18 mouse cellular contexts compared by ENCODE assay signal in the genomic region with DNA sequence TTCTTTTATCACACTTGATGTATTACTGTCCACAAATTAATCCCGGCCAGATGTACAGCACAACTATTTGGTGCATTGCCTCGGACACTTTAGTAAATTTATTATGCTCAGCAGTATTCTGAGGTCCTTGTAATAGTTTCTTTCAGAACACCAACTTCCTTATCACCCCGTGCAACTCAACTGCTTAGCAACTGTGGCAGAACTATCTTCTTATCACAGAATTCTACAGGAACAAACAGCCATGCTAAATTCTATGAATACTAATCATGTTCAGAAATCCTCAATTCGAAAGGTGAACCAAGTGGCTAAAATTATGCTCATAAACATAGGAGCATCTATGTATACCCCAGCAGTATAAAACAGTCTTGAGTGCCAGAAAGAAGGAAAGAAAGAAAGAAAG. TPM values are rescaled to one million over a fixed set of nuclear protein-coding genes. Genes with fewer than 3 reads are reported as not detected.
A peak's percentile ranks its signal among the peaks of the same experiment; 100 is the strongest.
DNase-seq lines count a peak whose midpoint lies in the region; ATAC-seq and TF ChIP-seq lines count a peak whose summit lies in the region.
"Had no signal": no experiment of that assay in that cellular context is flagged by ENCODE, and none has a peak within 500 bp of the region (broad histone marks: within the 10 kb centered on the region; RNA-seq: fewer than 3 reads in every experiment).

No protein-coding gene starts in this region.

- H3K4me2 ChIP-seq in embryonic facial prominence, embryonic 13.5 days = peak overlapping the region; percentile 73; the same call in 1 of the 2 replicates
- peak overlapping the region; percentile 77 for H3K4me2 ChIP-seq in intestine, postnatal 0 days (replicated peaks; ENCODE audit: low read depth)
- H3K4me2 ChIP-seq in intestine, embryonic 15.5 days (replicated peaks) = no peak overlapping the region
- H3K4me2 ChIP-seq in liver, embryonic 16.5 days (ENCODE audit: low read depth, low read length) = peak overlapping the region; percentile 90
- H3K4me2 ChIP-seq: embryonic facial prominence, embryonic 12.5 days; limb, embryonic 12.5 days had no signal

- peaks cover 47% of the 10 kb centered on the region for H3K27me3 ChIP-seq in embryonic facial prominence, embryonic 13.5 days
- peaks cover 79% of the 10 kb centered on the region for H3K27me3 ChIP-seq in embryonic facial prominence, embryonic 10.5 days (replicated peaks; ENCODE audit: low read depth, poor library complexity, severe bottlenecking)
- no peaks in the 10 kb centered on the region; the same call in 1 of the 2 replicates for H3K27me3 ChIP-seq in intestine, postnatal 0 days (replicated peaks; ENCODE audit: control insufficient read depth, insufficient read depth, low read length)
- no peaks in the 10 kb centered on the region for H3K27me3 ChIP-seq in intestine, embryonic 15.5 days (replicated peaks)
- 0 out of 2 replicates have a peak, but pooled peaks cover 2% of the 10 kb centered on the region for H3K27me3 ChIP-seq in liver, embryonic 16.5 days (ENCODE audit: control insufficient read depth, insufficient read depth, low read depth, low read length)
- H3K27me3 ChIP-seq: CH12.LX had no signal

- H3K36me3 ChIP-seq in embryonic facial prominence, embryonic 13.5 days = no peaks in the 10 kb centered on the region
- no peaks in the 10 kb centered on the region for H3K36me3 ChIP-seq in embryonic facial prominence, embryonic 10.5 days (replicated peaks)
- no peaks in the 10 kb centered on the region for H3K36me3 ChIP-seq in intestine, postnatal 0 days (ENCODE audit: control insufficient read depth, insufficient read depth)
- no peaks in the 10 kb centered on the region for H3K36me3 ChIP-seq in intestine, embryonic 15.5 days
- H3K36me3 ChIP-seq in liver, embryonic 16.5 days (ENCODE audit: control insufficient read depth, insufficient read depth) = no peaks in the 10 kb centered on the region
- H3K36me3 ChIP-seq: embryonic facial prominence, embryonic 12.5 days; heart, embryonic 10.5 days; limb, embryonic 12.5 days had no signal

- no peak overlapping the region for H3K9ac ChIP-seq in embryonic facial prominence, embryonic 13.5 days
- H3K9ac ChIP-seq in intestine, postnatal 0 days (ENCODE audit: low read depth, low read length) = no peak overlapping the region
- no peak overlapping the region for H3K9ac ChIP-seq in intestine, embryonic 15.5 days
- no peak overlapping the region for H3K9ac ChIP-seq in liver, embryonic 16.5 days (ENCODE audit: low read depth, low read length)
- H3K9ac ChIP-seq: embryonic facial prominence, embryonic 12.5 days; limb, embryonic 12.5 days had no signal

- H3K4me3 ChIP-seq in embryonic facial prominence, embryonic 13.5 days = no peak overlapping the region
- no peak overlapping the region for H3K4me3 ChIP-seq in embryonic facial prominence, embryonic 10.5 days
- no peak overlapping the region for H3K4me3 ChIP-seq in intestine, postnatal 0 days (ENCODE audit: low read depth, low read length)
- H3K4me3 ChIP-seq in intestine, embryonic 15.5 days (replicated peaks) = no peak overlapping the region
- no peak overlapping the region for H3K4me3 ChIP-seq in liver, embryonic 16.5 days (ENCODE audit: low read depth, low read length)
- H3K4me3 ChIP-seq: embryonic facial prominence, embryonic 12.5 days; heart, embryonic 10.5 days; limb, embryonic 12.5 days had no signal

- ATAC-seq in embryonic facial prominence, embryonic 13.5 days (ENCODE audit: insufficient number of reproducible peaks, insufficient read depth, low FRiP score, low TSS enrichment, low read depth) = no peak
- ATAC-seq in intestine, postnatal 0 days = no peak
- no peak for ATAC-seq in intestine, embryonic 15.5 days
- ATAC-seq in liver, embryonic 16.5 days (ENCODE audit: low read depth) = no peak

- H3K27ac ChIP-seq in embryonic facial prominence, embryonic 13.5 days = no peak overlapping the region
- H3K27ac ChIP-seq in embryonic facial prominence, embryonic 10.5 days (replicated peaks) = no peak overlapping the region
- no peak overlapping the region for H3K27ac ChIP-seq in intestine, postnatal 0 days (ENCODE audit: low read depth, low read length)
- no peak overlapping the region for H3K27ac ChIP-seq in intestine, embryonic 15.5 days
- no peak overlapping the region for H3K27ac ChIP-seq in liver, embryonic 16.5 days (ENCODE audit: low read length)
- H3K27ac ChIP-seq: embryonic facial prominence, embryonic 12.5 days; heart, embryonic 10.5 days; limb, embryonic 12.5 days had no signal

- TF ChIP-seq CTCF in intestine, postnatal 0 days (IDR thresholded peaks at IDR 0.05; ENCODE audit: low read depth) = no peak

- 75% methylated on average over 4 of the region's 4 CpGs for WGBS in embryonic facial prominence, embryonic 13.5 days
- 86% methylated on average over 4 of the region's 4 CpGs for WGBS in embryonic facial prominence, embryonic 10.5 days
- 57% methylated on average over 4 of the region's 4 CpGs for WGBS in intestine, postnatal 0 days
- 60% methylated on average over 4 of the region's 4 CpGs for WGBS in intestine, embryonic 15.5 days
- WGBS in liver, embryonic 16.5 days (ENCODE audit: insufficient replicate concordance) = 29% methylated on average over 4 of the region's 4 CpGs

- no peaks in the 10 kb centered on the region for H3K4me1 ChIP-seq in embryonic facial prominence, embryonic 13.5 days
- H3K4me1 ChIP-seq in embryonic facial prominence, embryonic 10.5 days = no peaks in the 10 kb centered on the region
- H3K4me1 ChIP-seq in intestine, postnatal 0 days (replicated peaks; ENCODE audit: control insufficient read depth, insufficient read depth, low read length) = no peaks in the 10 kb centered on the region
- H3K4me1 ChIP-seq in intestine, embryonic 15.5 days (replicated peaks) = no peaks in the 10 kb centered on the region
- H3K4me1 ChIP-seq in liver, embryonic 16.5 days (ENCODE audit: control insufficient read depth, low read depth, low read length) = no peaks in the 10 kb centered on the region; the same call in 1 of the 2 replicates
- H3K4me1 ChIP-seq: embryonic facial prominence, embryonic 12.5 days; heart, embryonic 10.5 days; limb, embryonic 12.5 days had no signal

- DNase-seq in embryonic facial prominence, embryonic 10.5 days (ENCODE audit: low spot score) = no peak
- DNase-seq in c-Kit-positive CD71-positive TER-119-positive erythroid progenitor cells, embryonic 14.5 days (ENCODE audit: low spot score) = peak; percentile 25
- DNase-seq in ovary, postnatal 14 days (ENCODE audit: low spot score) = no peak
- DNase-seq in adrenal gland, postnatal 10 days = no peak
- DNase-seq: adrenal gland, adult 8-10 months; cerebellum, postnatal 10 days; kidney, adult 2 months; kidney, postnatal 4 days; lung, postnatal 10 days; right cerebral cortex, postnatal 14 days had no signal

- H3K9me3 ChIP-seq in embryonic facial prominence, embryonic 13.5 days = no peaks in the 10 kb centered on the region
- H3K9me3 ChIP-seq in embryonic facial prominence, embryonic 10.5 days = no peaks in the 10 kb centered on the region
- no peaks in the 10 kb centered on the region for H3K9me3 ChIP-seq in intestine, postnatal 0 days (ENCODE audit: control insufficient read depth)
- H3K9me3 ChIP-seq in intestine, embryonic 15.5 days = no peaks in the 10 kb centered on the region
- no peaks in the 10 kb centered on the region for H3K9me3 ChIP-seq in liver, embryonic 16.5 days (replicated peaks; ENCODE audit: control insufficient read depth, low read length)
- H3K9me3 ChIP-seq: embryonic facial prominence, embryonic 12.5 days; heart, embryonic 10.5 days; limb, embryonic 12.5 days had no signal

RNA-seq across cellular contexts. Expression of gene Reps2, which starts 1.7 kb away (rescaled TPM):
- polyA plus RNA-seq in embryonic facial prominence, embryonic 13.5 days (2015; fragmentation: Nextera tagmentation; extraction: Ambion mirVana) = 1.00 and 2.4 TPM in 2 replicates
- 0.25 and 0.29 TPM in 2 replicates for polyA plus RNA-seq in embryonic facial prominence, embryonic 10.5 days (2016; fragmentation: Nextera tagmentation; extraction: Ambion mirVana)
- polyA plus RNA-seq in intestine, postnatal 0 days (2015; fragmentation: Nextera tagmentation; extraction: Ambion mirVana) = 0.48 and 0.60 TPM in 2 replicates
- polyA plus RNA-seq in intestine, embryonic 15.5 days (2015; fragmentation: Nextera tagmentation; extraction: Ambion mirVana) = 0.48 and 0.62 TPM in 2 replicates
- polyA plus RNA-seq in liver, embryonic 16.5 days (2015; fragmentation: Nextera tagmentation; extraction: Ambion mirVana) = 0.73 and 0.76 TPM in 2 replicates
- total RNA-seq in adrenal gland, postnatal 10 days (2021) = 1 to 10 TPM; 4.0 to 6.2 TPM
- total RNA-seq: CH12.LX had no signal
